Mouse (Mus musculus): Measurements from ENCODE around the gene Oaz1. TPM values are rescaled to one million over a fixed set of nuclear protein-coding genes. Genes with fewer than 3 reads are reported as not detected.
A peak's percentile ranks its signal among the peaks of the same experiment; 100 is the strongest.

Oaz1 gene
- total and polyA plus RNA-seq, 3 experiments: 228 to 1,655 (median 444) TPM

GRCm38 (mm10) chr10:80848571-80848970 is 22.1 kb downstream of the Oaz1 start:
- H3K4me1 ChIP-seq (ENCODE audit: insufficient read depth, low read depth, low read length): peaks cover 52% of the 10 kb centered on the region
- H3K36me3 ChIP-seq (replicated peaks): peaks cover 45% of the 10 kb centered on the region
- DNase-seq (ENCODE audit: low spot score): peak; percentile 76
- no peaks in the 10 kb centered on the region for H3K9me3 ChIP-seq (replicated peaks)
- peak; percentile 85 for ATAC-seq (ENCODE audit: extremely low read depth, insufficient number of reproducible peaks, low FRiP score, poor library complexity, severe bottlenecking)
- TF ChIP-seq CTCF (IDR thresholded peaks at IDR 0.05; ENCODE audit: low read depth, low read length): no peak
- TF ChIP-seq GATA1 (IDR thresholded peaks at IDR 0.05; ENCODE audit: borderline replicate concordance, low read length): no peak
- no peak for TF ChIP-seq POLR2AphosphoS5 (IDR thresholded peaks at IDR 0.05; ENCODE audit: insufficient replicate concordance, low read depth, low read length)
- no peak for TF ChIP-seq GATA2 (IDR thresholded peaks at IDR 0.05; ENCODE audit: borderline replicate concordance, low read depth, low read length)
- TF ChIP-seq TAL1 (conservative IDR thresholded peaks at IDR 0.05; ENCODE audit: low read depth, low read length): no peak
- H3K27me3 ChIP-seq (ENCODE audit: insufficient read depth, low read length): peaks cover 35% of the 10 kb centered on the region
- no peak overlapping the region; the same call in 1 of the 2 replicates for H3K4me3 ChIP-seq (ENCODE audit: low read depth, low read length)

DNA sequence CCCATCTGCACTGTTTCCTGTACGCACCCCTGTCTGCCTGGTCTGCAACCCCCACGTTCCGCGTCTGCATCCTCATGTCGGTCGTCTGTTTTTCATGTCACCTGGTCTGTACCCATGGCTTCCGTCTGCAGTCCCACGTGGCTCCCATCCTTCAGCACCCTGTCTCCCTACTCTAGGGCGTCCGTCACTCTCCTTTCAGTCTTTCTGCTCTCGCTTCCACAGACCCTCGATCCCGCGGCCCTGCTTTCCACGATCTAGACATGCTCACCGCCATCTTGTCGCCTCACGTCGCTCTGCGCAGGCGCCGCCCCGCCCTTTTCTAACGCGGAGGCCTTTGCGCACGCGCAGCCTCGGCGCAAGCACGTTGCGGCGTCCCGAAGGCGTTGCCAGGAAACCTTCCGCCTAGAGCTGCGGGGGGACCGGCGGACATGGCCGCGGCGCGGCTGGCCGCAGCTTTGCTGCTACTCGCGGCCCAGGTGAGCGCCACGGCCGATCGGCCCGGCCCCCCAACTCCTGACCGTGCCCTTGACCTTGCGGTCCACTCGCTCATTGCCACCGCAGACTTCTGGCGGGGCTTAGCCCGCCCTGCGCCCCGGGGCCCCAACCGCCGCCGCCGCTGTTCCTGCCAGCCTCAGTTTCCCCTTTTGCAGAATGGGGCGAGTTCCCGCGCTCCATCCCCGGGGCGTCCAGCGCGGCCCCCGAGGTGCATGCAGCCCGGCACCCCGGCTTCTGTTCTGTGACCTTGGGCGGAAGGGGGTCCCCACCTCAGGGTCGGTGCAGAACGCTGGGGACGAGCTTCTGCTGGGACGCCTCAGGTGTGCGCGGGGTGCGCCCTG is 28.7 kb downstream of the Oaz1 start, which contains the start of the genes Lsm7 and Sppl2b:
Lsm7 (minus strand) TSS at position 297 of the 836 bp plus-strand sequence.
Sppl2b (plus strand) TSS at position 363 of the 836 bp plus-strand sequence.
- H3K9me3 ChIP-seq (replicated peaks): no peaks in the 10 kb centered on the region
- peaks cover 71% of the 10 kb centered on the region for H3K36me3 ChIP-seq (replicated peaks)
- no peaks in the 10 kb centered on the region for H3K27me3 ChIP-seq (ENCODE audit: insufficient read depth, low read length)
- ATAC-seq (ENCODE audit: extremely low read depth, insufficient number of reproducible peaks, low FRiP score, poor library complexity, severe bottlenecking) (peak; percentile 7), DNase-seq (ENCODE audit: low spot score) (peak; percentile 95)
- H3K4me3 ChIP-seq (ENCODE audit: low read depth, low read length): peak within 1 kb of the TSS; percentile 80
- TF ChIP-seq TAL1 (conservative IDR thresholded peaks at IDR 0.05; ENCODE audit: low read depth, low read length) (no peak), GATA1 (IDR thresholded peaks at IDR 0.05; ENCODE audit: borderline replicate concordance, low read length) (no peak), POLR2AphosphoS5 (IDR thresholded peaks at IDR 0.05; ENCODE audit: insufficient replicate concordance, low read depth, low read length) (no peak), GATA2 (IDR thresholded peaks at IDR 0.05; ENCODE audit: borderline replicate concordance, low read depth, low read length) (no peak), CTCF (IDR thresholded peaks at IDR 0.05; ENCODE audit: low read depth, low read length) (no peak)
- peaks cover 87% of the 10 kb centered on the region for H3K4me1 ChIP-seq (ENCODE audit: insufficient read depth, low read depth, low read length)

DNA sequence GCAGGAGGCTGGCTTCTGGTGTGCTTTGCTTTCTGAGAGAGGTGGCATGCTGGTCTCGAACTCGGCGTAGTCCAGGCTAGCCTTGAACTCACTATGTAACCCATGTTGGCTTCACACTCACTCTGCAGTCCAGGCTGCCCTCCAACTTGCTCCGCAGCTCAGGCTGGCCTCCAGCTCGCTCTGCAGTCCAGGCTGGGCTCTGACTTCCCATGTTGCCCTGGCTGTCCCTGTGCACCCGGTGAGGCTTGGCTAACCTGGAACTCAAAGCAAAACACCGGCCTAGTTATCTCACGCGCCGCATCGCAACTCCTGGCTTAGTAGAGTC is 29.3 kb downstream of the Oaz1 start:
- no peak for DNase-seq (ENCODE audit: low spot score)
- TF ChIP-seq TAL1 (conservative IDR thresholded peaks at IDR 0.05; ENCODE audit: low read depth, low read length) (no peak), GATA2 (IDR thresholded peaks at IDR 0.05; ENCODE audit: borderline replicate concordance, low read depth, low read length) (no peak), CTCF (IDR thresholded peaks at IDR 0.05; ENCODE audit: low read depth, low read length) (no peak), POLR2AphosphoS5 (IDR thresholded peaks at IDR 0.05; ENCODE audit: insufficient replicate concordance, low read depth, low read length) (no peak), GATA1 (IDR thresholded peaks at IDR 0.05; ENCODE audit: borderline replicate concordance, low read length) (no peak)
- no peaks in the 10 kb centered on the region for H3K27me3 ChIP-seq (ENCODE audit: insufficient read depth, low read length)
- H3K9me3 ChIP-seq (replicated peaks): no peaks in the 10 kb centered on the region
- peaks cover 85% of the 10 kb centered on the region for H3K4me1 ChIP-seq (ENCODE audit: insufficient read depth, low read depth, low read length)
- H3K36me3 ChIP-seq (replicated peaks): peaks cover 69% of the 10 kb centered on the region
- ATAC-seq (ENCODE audit: extremely low read depth, insufficient number of reproducible peaks, low FRiP score, poor library complexity, severe bottlenecking): no peak
- peak overlapping the region; percentile 80 for H3K4me3 ChIP-seq (ENCODE audit: low read depth, low read length)

DNA sequence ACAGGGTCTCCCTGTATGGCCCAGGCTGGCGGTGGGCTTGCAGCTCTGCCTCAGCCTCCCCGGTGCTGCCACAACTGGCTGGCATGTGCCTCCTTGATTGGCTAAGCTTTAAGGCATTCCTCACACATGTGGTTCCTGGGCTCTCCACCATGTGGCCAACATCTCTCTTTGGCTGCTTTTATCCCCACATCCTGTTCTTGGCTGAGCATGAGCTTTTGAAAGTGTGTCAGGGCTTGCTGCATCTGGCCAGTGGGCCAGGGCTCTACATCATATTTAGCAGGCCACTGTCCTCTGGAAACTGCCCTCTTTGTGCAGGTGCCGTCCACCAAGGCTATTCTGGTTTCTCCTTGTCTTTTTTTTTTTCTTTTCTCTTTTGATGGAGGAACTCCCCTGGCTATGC is 29.8 kb downstream of the Oaz1 start:
- H3K4me1 ChIP-seq (ENCODE audit: insufficient read depth, low read depth, low read length): peaks cover 89% of the 10 kb centered on the region
- no peak for ATAC-seq (ENCODE audit: extremely low read depth, insufficient number of reproducible peaks, low FRiP score, poor library complexity, severe bottlenecking)
- H3K36me3 ChIP-seq (replicated peaks): peaks cover 69% of the 10 kb centered on the region

DNA sequence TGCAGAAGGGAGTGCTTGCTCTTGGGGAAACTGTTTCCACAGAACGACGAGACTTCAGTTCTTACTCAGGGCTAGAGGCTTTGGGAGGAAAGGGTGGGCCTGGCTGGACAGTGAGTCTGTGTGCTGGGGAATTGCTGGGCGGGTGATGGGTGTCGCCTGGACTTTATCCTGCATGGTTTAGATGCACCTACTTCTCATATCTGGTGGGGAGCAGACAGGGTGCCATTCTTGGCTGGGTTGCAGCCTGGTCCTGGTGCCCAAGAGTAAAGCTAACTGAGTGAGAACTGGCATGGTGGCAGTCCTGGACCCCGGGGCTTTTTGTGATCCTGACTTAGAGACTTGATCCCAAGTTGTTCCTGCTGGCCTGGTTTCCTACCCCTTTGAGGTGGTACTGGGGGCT is 30.5 kb downstream of the Oaz1 start:
- DNase-seq (ENCODE audit: low spot score) (no peak), ATAC-seq (ENCODE audit: extremely low read depth, insufficient number of reproducible peaks, low FRiP score, poor library complexity, severe bottlenecking) (no peak)
- TF ChIP-seq GATA2 (IDR thresholded peaks at IDR 0.05; ENCODE audit: borderline replicate concordance, low read depth, low read length) (no peak), GATA1 (IDR thresholded peaks at IDR 0.05; ENCODE audit: borderline replicate concordance, low read length) (no peak), CTCF (IDR thresholded peaks at IDR 0.05; ENCODE audit: low read depth, low read length) (no peak), TAL1 (conservative IDR thresholded peaks at IDR 0.05; ENCODE audit: low read depth, low read length) (no peak)
- H3K4me3 ChIP-seq (ENCODE audit: low read depth, low read length): peak overlapping the region; percentile 80; the same call in 1 of the 2 replicates
- peaks cover 69% of the 10 kb centered on the region for H3K36me3 ChIP-seq (replicated peaks)
- H3K27me3 ChIP-seq (ENCODE audit: insufficient read depth, low read length): no peaks in the 10 kb centered on the region
- H3K9me3 ChIP-seq (replicated peaks): no peaks in the 10 kb centered on the region
- peaks cover 90% of the 10 kb centered on the region for H3K4me1 ChIP-seq (ENCODE audit: insufficient read depth, low read depth, low read length)

More for the DNA sequence above, 29.8 kb downstream of the Oaz1 start:
- no peak for TF ChIP-seq GATA1 (IDR thresholded peaks at IDR 0.05; ENCODE audit: borderline replicate concordance, low read length)
- H3K4me3 ChIP-seq (ENCODE audit: low read depth, low read length): peak overlapping the region; percentile 80
- no peaks in the 10 kb centered on the region for H3K9me3 ChIP-seq (replicated peaks)
- peak; percentile 69 for DNase-seq (ENCODE audit: low spot score)
- H3K27me3 ChIP-seq (ENCODE audit: insufficient read depth, low read length): no peaks in the 10 kb centered on the region

- no peaks in the 10 kb centered on the region for H3K9me3 ChIP-seq (replicated peaks)
- peak overlapping the region; percentile 80; the same call in 1 of the 2 replicates for H3K4me3 ChIP-seq (ENCODE audit: low read depth, low read length)
- DNase-seq (ENCODE audit: low spot score) (peak; percentile 28), ATAC-seq (ENCODE audit: extremely low read depth, insufficient number of reproducible peaks, low FRiP score, poor library complexity, severe bottlenecking) (no peak)
- peaks cover 90% of the 10 kb centered on the region for H3K4me1 ChIP-seq (ENCODE audit: insufficient read depth, low read depth, low read length)
- H3K27me3 ChIP-seq (ENCODE audit: insufficient read depth, low read length): no peaks in the 10 kb centered on the region
- TF ChIP-seq GATA2 (IDR thresholded peaks at IDR 0.05; ENCODE audit: borderline replicate concordance, low read depth, low read length) (no peak), CTCF (IDR thresholded peaks at IDR 0.05; ENCODE audit: low read depth, low read length) (no peak), POLR2AphosphoS5 (IDR thresholded peaks at IDR 0.05; ENCODE audit: insufficient replicate concordance, low read depth, low read length) (no peak), GATA1 (IDR thresholded peaks at IDR 0.05; ENCODE audit: borderline replicate concordance, low read length) (no peak), TAL1 (conservative IDR thresholded peaks at IDR 0.05; ENCODE audit: low read depth, low read length) (no peak)
- peaks cover 69% of the 10 kb centered on the region for H3K36me3 ChIP-seq (replicated peaks)
Observed at GRCm38 (mm10) chr10:80857386-80857785, 30.9 kb downstream of the Oaz1 start.
